In the genomic region with DNA sequence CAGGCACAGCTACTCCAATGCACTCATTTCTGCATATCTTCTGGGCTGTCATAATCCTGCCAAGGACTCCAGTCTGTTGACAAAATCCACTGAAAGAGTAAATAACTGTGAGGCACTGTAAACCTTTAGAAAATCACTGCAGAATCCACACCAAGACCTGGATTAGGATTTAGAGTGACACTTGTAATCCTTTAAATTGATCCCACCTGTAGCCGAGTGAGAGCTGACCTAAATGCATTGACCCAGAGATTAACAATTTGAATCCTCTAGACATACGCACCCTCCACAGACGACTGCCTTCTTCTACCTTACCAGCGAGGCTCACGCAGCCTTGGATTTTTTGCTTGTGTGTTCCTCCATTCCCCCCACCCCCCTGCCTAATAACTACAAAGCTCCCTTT, we compare ENCODE assay signal across 20 mouse cellular contexts. TPM values are rescaled to one million over a fixed set of nuclear protein-coding genes. Genes with fewer than 3 reads are reported as not detected.
"Had no signal": no experiment of that assay in that cellular context is flagged by ENCODE, and none has a peak within 500 bp of the region (broad histone marks: within the 10 kb centered on the region; RNA-seq: fewer than 3 reads in every experiment).

A gene (minus strand): TSS at position 101 of the 400 bp plus-strand sequence.

- H3K27me3 ChIP-seq: lung, embryonic 15.5 days; neural tube, embryonic 12.5 days; stomach, embryonic 15.5 days had no signal

- ATAC-seq: liver, postnatal 0 days; lung, postnatal 0 days; midbrain, embryonic 13.5 days; midbrain, embryonic 15.5 days had no signal

- H3K4me3 ChIP-seq: liver, embryonic 15.5 days; lung, embryonic 15.5 days; megakaryocyte, embryonic 14.5 days; midbrain, embryonic 13.5 days; midbrain, embryonic 15.5 days; neural tube, embryonic 12.5 days; stomach, embryonic 15.5 days had no signal

- H3K9me3 ChIP-seq: liver, embryonic 15.5 days; lung, embryonic 15.5 days; megakaryocyte, embryonic 14.5 days; midbrain, embryonic 13.5 days; midbrain, embryonic 15.5 days; neural tube, embryonic 12.5 days; stomach, embryonic 15.5 days had no signal

- DNase-seq: liver, postnatal 0 days; lung, adult 2 months; lung, postnatal 14 days; lung, postnatal 36 days; right cerebral cortex, postnatal 14 days; thymus, adult 2 months; thymus, postnatal 25 days; thymus, postnatal 4 days had no signal

- H3K4me1 ChIP-seq: liver, embryonic 15.5 days; lung, embryonic 15.5 days; megakaryocyte, embryonic 14.5 days; midbrain, embryonic 13.5 days; midbrain, embryonic 15.5 days; neural tube, embryonic 12.5 days; stomach, embryonic 15.5 days had no signal

- H3K9ac ChIP-seq: liver, embryonic 15.5 days; liver, postnatal 0 days; lung, embryonic 15.5 days; midbrain, embryonic 13.5 days; midbrain, embryonic 15.5 days; neural tube, embryonic 12.5 days; stomach, embryonic 15.5 days had no signal

- H3K36me3 ChIP-seq: liver, embryonic 15.5 days; lung, embryonic 15.5 days; midbrain, embryonic 13.5 days; midbrain, embryonic 15.5 days; neural tube, embryonic 12.5 days; stomach, embryonic 15.5 days had no signal

- H3K27ac ChIP-seq: liver, embryonic 15.5 days; lung, embryonic 15.5 days; macrophage; midbrain, embryonic 13.5 days; midbrain, embryonic 15.5 days; neural tube, embryonic 12.5 days; stomach, embryonic 15.5 days; stomach, postnatal 0 days had no signal

- H3K4me2 ChIP-seq: liver, embryonic 15.5 days; lung, embryonic 15.5 days; midbrain, embryonic 11.5 days; midbrain, embryonic 13.5 days; midbrain, embryonic 15.5 days; neural tube, embryonic 12.5 days; stomach, embryonic 15.5 days had no signal

RNA-seq across cellular contexts. Expression of the gene that starts here (rescaled TPM):
- polyA plus RNA-seq: liver, embryonic 15.5 days; liver, postnatal 0 days; lung, adult 2 months; lung, embryonic 15.5 days; lung, postnatal 0 days; macrophage; midbrain, embryonic 11.5 days; neural tube, embryonic 12.5 days; spleen, adult 2 months; stomach, postnatal 0 days; thymus, adult 2 months had no signal
